Mouse (Mus musculus) gastrocnemius, postnatal 10 days (tissue): ENCODE data around the gene Slc1a3. TPM values are rescaled to one million over a fixed set of nuclear protein-coding genes. Genes with fewer than 3 reads are reported as not detected.

Experiments
- DNase-seq: peaks from one replicate; pipeline ENCODE4 v3.0.0; 2021; ENCODE audit warnings: mixed read lengths
- total RNA-seq, 2 experiments: library from RNA; stranded (reverse); gene quantifications; 2 replicates each; pipeline ENCODE4 v1.2.3; 2021

The Slc1a3 gene
- total RNA-seq, 2 experiments from 2014 or later: 3.7 to 4.3 TPM

DNA sequence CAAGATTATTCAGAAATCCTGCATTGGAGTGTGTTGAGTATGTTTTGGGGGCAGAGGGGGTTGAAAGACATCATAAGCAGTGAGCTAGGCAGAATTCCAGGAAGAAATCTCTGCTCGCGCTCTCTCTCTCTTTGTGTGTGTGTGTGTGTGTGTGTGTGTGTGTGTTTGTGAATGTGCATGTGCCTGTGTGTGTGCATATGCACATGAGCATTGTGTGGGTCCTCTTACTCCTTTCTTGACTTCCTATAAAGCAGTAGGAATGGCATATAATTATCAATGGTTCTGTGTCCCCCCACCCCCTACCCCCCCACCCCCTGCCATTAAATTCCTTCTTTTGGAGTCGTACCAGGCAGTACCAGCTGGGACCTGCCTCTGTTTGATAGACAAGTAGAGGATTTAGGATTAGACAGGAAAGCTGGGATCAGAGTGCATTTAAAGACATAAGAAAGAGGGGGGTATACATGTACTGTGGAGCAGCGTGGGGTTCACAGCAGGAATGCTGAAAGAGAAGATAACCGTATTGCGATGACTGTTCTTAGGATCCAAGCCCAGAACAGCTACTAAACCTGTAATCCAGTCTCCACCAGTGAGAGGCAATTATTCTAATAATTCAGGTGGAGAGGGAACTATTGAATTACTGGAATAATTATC is 104.9 kb downstream of the Slc1a3 start:
- no peak for DNase-seq

DNA sequence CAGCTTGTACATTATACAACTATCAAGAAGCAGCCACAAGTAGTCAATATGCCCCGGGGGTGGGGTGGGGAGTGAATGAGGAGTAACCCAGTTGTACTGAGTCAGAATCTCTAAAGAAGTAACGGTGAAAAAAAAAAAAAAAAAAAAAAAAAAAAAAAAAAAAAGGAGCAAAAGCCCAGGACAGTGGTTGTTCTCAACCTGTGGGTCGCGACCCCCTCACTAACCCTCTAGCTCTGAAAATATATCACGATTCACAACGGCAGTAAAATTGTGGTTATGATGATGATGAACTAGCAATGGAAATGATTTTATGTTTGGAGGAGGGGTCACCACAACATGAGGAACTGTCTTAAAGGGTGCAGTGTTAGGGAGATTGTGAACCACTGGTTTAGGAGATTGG is 108.2 kb downstream of the Slc1a3 start:
- DNase-seq: no peak

- no peak for DNase-seq
Measured at GRCm38 (mm10) chr15:8601312-8602146, 109.0 kb downstream of the Slc1a3 start.

DNA sequence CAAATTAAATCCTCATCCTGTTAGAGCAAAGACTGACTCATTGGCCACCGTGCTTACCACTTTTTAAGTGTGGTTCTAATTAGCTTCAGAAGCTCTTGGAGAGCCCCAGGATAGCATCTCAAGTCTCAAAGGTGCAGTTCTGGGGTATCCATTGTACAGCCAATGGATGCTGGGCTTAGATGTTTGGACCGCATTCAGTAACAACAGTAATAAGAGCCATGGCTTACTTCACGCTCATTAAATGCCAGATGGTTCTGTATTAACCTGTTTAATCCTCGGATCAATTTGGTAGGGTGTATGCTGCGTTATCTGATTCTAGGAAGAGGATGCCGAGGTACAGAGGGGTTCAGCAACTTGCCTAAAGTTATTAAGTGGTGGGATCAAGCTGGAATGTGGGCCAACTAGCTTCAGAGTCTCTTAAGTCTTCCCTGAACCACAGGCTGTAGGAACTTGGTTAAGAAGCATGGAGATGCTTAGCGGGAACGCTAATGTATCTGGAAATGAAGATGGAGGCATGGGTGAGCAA is 114.1 kb downstream of the Slc1a3 start:
- no peak for DNase-seq

- DNase-seq: no peak
Measured at GRCm38 (mm10) chr15:8595226-8595625, 115.3 kb downstream of the Slc1a3 start.

DNA sequence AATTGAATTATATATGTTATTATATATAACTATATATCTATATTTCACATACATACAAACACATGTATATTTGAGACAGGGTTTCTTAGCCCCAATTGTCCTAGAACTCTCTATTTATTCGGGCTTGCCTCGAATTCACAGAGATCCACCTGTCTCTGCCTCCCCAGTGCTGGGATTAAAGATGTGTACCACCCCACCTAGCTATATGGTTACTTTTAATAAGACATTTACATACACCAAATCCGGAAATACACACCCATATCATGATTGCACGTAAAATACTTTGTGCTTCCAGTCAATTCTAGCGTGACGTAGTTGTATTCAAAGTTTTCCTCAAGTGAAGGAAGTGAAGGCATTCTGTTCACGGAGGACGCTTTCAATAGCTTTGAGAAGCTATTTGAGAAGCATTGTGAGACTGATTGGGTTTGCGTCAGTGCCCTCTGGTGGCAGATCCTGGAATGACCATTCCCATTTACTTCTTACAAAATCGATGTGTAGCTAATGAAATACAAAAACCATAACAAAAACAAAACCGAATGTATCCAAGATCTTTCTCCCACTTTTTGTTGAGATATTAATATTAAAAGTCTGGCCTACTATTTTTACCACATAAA is 121.0 kb downstream of the Slc1a3 start:
- DNase-seq: peak; percentile 64

- no peak for DNase-seq
Measured at GRCm38 (mm10) chr15:8588065-8588464, 122.5 kb downstream of the Slc1a3 start.

DNA sequence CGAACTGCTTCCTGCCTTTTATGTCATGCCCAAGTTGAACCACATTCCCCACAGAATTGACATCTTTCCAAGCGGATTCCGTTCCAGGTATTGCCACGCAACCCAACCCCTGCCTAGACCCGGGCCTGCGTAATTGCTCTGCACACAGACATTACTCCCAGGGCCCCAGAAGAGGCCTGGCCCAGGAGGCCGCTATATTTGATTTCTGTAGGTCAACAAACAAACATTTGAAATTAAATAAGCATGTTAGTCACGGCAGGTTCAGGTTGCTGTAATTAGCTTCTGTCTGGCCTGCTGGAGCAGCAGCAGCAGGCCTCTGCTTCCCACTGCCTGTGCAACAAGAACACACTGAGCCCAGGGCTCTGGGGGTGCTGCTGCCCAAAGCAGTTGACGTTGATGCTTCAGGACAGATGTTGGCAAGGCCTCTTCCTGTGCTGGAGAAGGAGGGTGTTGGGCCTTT is 123.7 kb downstream of the Slc1a3 start:
- peak; percentile 24 for DNase-seq

Other genes starting within 250 kb of the Slc1a3 start
- not detected for gene Gm2310, start 190.8 kb downstream of the Slc1a3 start, total RNA-seq